Mouse (Mus musculus): ENCODE results near the gene C4b. TPM values are rescaled to one million over a fixed set of nuclear protein-coding genes. Genes with fewer than 3 reads are reported as not detected.
"Not testable (repeated sequence)": the region's sequence is repeated elsewhere in the genome, so short reads cannot be mapped to it uniquely, and the experiment has no call there.

Gene C4b
- polyA plus RNA-seq, 1 experiment from 2014 or later = 0.25 TPM

DNA sequence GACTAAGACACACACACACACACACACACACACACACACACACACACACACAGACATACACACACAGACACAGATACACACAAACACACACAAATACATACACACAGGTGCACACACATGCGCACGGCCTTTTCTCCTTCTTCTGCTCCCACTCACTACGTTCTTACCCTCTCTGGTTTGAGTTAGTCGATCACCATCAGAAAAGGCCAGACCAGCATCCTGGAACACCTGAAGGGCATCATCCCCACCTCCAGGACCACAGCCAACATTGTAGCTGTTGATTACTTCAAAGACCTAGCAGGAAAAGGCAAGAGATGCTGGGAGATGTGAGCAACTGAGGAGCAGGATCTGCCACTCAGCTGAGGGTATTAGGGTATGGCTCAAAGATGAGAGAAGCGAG, 6.2 kb downstream of the C4b start:
- H3K4me3 ChIP-seq (ENCODE audit: low read length); H3K4me1 ChIP-seq (ENCODE audit: control insufficient read depth, insufficient read depth, low read length); ATAC-seq (replicated peaks; ENCODE audit: extremely low read depth, insufficient read depth, low FRiP score); H3K9ac ChIP-seq (ENCODE audit: low read length); H3K36me3 ChIP-seq (ENCODE audit: control insufficient read depth, insufficient read depth); H3K4me2 ChIP-seq (ENCODE audit: low read depth, low read length); H3K27me3 ChIP-seq (ENCODE audit: control insufficient read depth, insufficient read depth, low read length); H3K9me3 ChIP-seq (replicated peaks; ENCODE audit: control insufficient read depth, low read length); H3K27ac ChIP-seq (ENCODE audit: low read length): not testable (repeated sequence)
- WGBS = 73% methylated on average over 5 of the region's 5 CpGs

DNA sequence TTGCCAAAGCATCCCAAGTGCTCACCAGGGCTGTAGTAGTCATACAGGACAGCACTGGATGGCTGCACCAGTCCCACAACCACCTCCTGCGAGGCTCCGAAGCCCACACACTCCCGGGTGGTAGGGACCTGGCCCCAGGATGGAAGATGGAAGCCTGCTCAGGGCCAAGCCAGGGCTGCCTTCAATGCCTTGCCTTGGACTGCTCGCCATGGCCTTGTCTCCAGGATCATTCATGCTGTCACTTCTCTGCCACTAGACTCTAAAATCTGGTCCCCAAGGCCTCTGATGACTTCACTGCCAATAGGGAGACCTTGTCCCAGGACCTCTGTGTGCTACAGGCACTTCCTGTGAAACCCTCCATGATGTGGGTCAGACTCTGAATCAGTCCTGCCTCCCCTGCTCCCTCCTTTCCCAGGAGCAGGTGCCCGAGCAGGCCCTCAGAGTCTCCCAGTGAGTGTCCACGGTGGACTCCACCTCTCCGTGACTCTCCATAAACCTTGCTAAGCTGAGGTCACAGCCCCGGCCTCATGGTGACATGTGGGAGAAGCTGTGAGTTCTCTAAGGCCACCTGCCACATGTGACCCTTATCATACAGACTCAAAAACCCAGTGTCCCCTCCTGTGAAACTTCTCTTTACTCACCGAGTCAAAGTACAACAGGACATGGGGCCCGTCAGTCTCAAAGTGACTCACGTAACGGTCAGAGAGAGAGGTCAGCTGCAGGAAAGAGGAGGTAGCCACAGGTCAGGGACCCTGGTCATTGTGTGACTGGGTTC, 13.7 kb downstream of the C4b start:
- not testable (repeated sequence) for H3K9me3 ChIP-seq (replicated peaks; ENCODE audit: control insufficient read depth, low read length); ATAC-seq (replicated peaks; ENCODE audit: extremely low read depth, insufficient read depth, low FRiP score); H3K4me3 ChIP-seq (ENCODE audit: low read length); H3K36me3 ChIP-seq (ENCODE audit: control insufficient read depth, insufficient read depth); H3K27me3 ChIP-seq (ENCODE audit: control insufficient read depth, insufficient read depth, low read length); H3K27ac ChIP-seq (ENCODE audit: low read length); H3K4me1 ChIP-seq (ENCODE audit: control insufficient read depth, insufficient read depth, low read length); H3K9ac ChIP-seq (ENCODE audit: low read length); H3K4me2 ChIP-seq (ENCODE audit: low read depth, low read length)
- WGBS = 79% methylated on average over 11 of the region's 12 CpGs

DNA sequence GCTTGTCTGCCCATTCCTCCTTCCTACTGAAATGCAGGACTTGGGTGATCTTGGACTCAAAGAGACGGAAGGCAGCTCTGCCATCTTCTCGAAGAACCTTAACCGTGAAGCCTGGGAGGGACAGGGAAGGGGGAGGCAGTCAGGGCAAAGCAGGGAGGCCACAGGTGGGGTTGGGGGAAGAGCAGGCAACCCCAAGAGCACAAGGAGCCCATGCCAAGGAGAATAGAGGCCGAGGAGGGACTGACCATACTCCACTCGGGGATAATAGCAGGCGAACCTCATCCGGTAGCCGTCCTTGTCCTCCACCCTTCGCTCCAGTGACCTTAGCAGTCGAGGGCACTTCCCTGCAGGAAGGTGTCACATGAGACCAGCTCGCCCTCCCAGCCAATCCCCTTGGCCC, 14.5 kb downstream of the C4b start:
- H3K27me3 ChIP-seq (ENCODE audit: control insufficient read depth, insufficient read depth, low read length); H3K4me1 ChIP-seq (ENCODE audit: control insufficient read depth, insufficient read depth, low read length); H3K36me3 ChIP-seq (ENCODE audit: control insufficient read depth, insufficient read depth); H3K9me3 ChIP-seq (replicated peaks; ENCODE audit: control insufficient read depth, low read length); H3K4me3 ChIP-seq (ENCODE audit: low read length); ATAC-seq (replicated peaks; ENCODE audit: extremely low read depth, insufficient read depth, low FRiP score); H3K27ac ChIP-seq (ENCODE audit: low read length); H3K4me2 ChIP-seq (ENCODE audit: low read depth, low read length); H3K9ac ChIP-seq (ENCODE audit: low read length): not testable (repeated sequence)
- 76% methylated on average over 9 of the region's 11 CpGs for WGBS

DNA sequence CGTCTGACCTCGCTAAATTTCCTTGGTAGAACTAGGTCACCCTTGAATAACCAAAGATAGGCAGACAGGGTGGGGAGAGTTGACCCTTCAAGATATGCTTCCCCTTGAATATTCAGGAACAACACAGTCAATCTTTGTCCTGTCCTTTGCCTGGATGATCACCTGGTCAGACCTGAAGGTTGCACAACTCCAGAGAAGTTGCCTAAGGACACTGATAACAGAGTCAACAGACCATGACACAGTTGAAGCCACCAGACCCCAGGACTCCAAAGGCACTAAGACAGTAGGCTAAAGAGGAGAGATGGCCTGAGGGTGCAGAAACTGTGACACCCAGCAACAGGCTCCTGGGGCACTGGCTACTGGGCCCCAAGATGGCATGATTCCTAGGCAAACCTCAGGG, 15.8 kb downstream of the C4b start:
- 70% methylated on average over 2 of the region's 2 CpGs for WGBS
- no peak for ATAC-seq (replicated peaks; ENCODE audit: extremely low read depth, insufficient read depth, low FRiP score)
- H3K4me1 ChIP-seq (ENCODE audit: control insufficient read depth, insufficient read depth, low read length) = no peaks in the 10 kb centered on the region
- H3K9me3 ChIP-seq (replicated peaks; ENCODE audit: control insufficient read depth, low read length) = peaks cover 2% of the 10 kb centered on the region
- no peak overlapping the region for H3K4me3 ChIP-seq (ENCODE audit: low read length)
- H3K4me2 ChIP-seq (ENCODE audit: low read depth, low read length) = no peak overlapping the region
- H3K27me3 ChIP-seq (ENCODE audit: control insufficient read depth, insufficient read depth, low read length) = no peaks in the 10 kb centered on the region
- H3K27ac ChIP-seq (ENCODE audit: low read length) = no peak overlapping the region
- H3K36me3 ChIP-seq (ENCODE audit: control insufficient read depth, insufficient read depth) = no peaks in the 10 kb centered on the region
- no peak overlapping the region for H3K9ac ChIP-seq (ENCODE audit: low read length)

DNA sequence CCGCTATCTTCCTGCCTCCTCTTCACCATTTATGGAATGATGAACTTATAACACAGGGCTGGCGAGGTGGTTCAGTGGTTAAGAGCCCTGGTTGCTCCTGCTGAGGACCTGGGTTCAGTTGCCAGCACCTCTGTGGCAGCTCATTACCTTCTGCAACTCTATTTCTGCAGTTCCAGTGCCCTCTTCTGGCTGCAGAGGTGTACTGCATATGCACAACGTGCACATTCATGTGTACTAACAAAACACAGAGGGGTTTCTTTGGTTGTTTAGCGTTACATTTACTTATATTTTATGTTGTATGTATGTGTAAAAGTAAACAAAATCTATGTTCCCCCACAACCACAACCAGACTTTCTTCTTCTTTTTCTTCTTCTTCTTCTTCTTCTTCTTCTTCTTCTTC, 20.6 kb downstream of the C4b start:
- H3K4me2 ChIP-seq (ENCODE audit: low read depth, low read length) = no peak overlapping the region
- H3K4me1 ChIP-seq (ENCODE audit: control insufficient read depth, insufficient read depth, low read length) = no peaks in the 10 kb centered on the region
- no peak overlapping the region for H3K27ac ChIP-seq (ENCODE audit: low read length)
- no peaks in the 10 kb centered on the region for H3K36me3 ChIP-seq (ENCODE audit: control insufficient read depth, insufficient read depth)
- no peak overlapping the region for H3K9ac ChIP-seq (ENCODE audit: low read length)
- WGBS = 73% methylated on average over 4 of the region's 4 CpGs
- H3K4me3 ChIP-seq (ENCODE audit: low read length) = no peak overlapping the region
- no peaks in the 10 kb centered on the region; the same call in 1 of the 2 replicates for H3K27me3 ChIP-seq (ENCODE audit: control insufficient read depth, insufficient read depth, low read length)
- no peak for ATAC-seq (replicated peaks; ENCODE audit: extremely low read depth, insufficient read depth, low FRiP score)
- peaks cover 5% of the 10 kb centered on the region for H3K9me3 ChIP-seq (replicated peaks; ENCODE audit: control insufficient read depth, low read length)

DNA sequence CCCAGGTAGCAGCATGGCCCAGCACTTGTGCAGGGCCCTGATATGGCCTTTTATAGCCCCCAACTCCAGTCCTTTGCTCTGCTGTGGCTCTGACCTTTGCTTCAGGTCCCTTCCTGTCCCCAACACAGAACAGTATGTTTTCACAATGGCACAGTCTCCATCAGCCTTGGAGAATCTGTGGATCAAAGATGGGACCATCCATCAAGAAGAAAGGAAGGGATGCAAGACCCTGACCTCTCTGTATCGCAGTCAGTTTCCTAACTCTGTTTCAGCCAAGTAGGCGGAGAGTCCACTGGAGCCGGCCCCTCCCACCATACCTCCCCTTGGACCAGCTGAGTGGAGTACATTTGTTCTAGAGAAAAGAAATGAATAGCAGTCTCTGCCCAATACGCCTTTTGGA, 21.4 kb downstream of the C4b start:
- not testable (repeated sequence) for H3K27ac ChIP-seq (ENCODE audit: low read length); H3K9me3 ChIP-seq (replicated peaks; ENCODE audit: control insufficient read depth, low read length); ATAC-seq (replicated peaks; ENCODE audit: extremely low read depth, insufficient read depth, low FRiP score); H3K27me3 ChIP-seq (ENCODE audit: control insufficient read depth, insufficient read depth, low read length); H3K4me3 ChIP-seq (ENCODE audit: low read length); H3K36me3 ChIP-seq (ENCODE audit: control insufficient read depth, insufficient read depth); H3K4me2 ChIP-seq (ENCODE audit: low read depth, low read length); H3K9ac ChIP-seq (ENCODE audit: low read length); H3K4me1 ChIP-seq (ENCODE audit: control insufficient read depth, insufficient read depth, low read length)
- 86% methylated on average over 1 of the region's 4 CpGs for WGBS

DNA sequence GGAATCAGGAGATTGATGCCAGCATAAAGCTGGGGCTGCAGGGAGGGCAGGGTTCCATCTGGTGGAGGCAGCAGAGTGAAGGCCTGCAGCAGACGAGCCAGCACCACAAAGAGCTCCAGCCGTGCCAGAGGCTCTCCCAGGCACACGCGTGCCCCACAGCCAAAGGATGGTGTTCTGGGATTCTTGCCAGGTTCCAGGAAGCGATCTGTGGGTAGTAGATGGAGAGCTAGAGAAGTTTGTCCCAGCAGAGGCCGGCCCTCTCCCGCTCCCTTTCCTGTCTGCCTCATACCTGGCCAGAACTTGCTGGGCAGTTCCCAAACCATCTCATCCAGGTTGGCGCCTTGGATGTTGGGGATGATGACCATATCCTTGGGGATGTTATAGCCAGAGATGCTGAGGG, 23.8 kb downstream of the C4b start:
- H3K27me3 ChIP-seq (ENCODE audit: control insufficient read depth, insufficient read depth, low read length); H3K4me1 ChIP-seq (ENCODE audit: control insufficient read depth, insufficient read depth, low read length); H3K4me2 ChIP-seq (ENCODE audit: low read depth, low read length); H3K27ac ChIP-seq (ENCODE audit: low read length); H3K36me3 ChIP-seq (ENCODE audit: control insufficient read depth, insufficient read depth); ATAC-seq (replicated peaks; ENCODE audit: extremely low read depth, insufficient read depth, low FRiP score); H3K9ac ChIP-seq (ENCODE audit: low read length); H3K9me3 ChIP-seq (replicated peaks; ENCODE audit: control insufficient read depth, low read length); H3K4me3 ChIP-seq (ENCODE audit: low read length): not testable (repeated sequence)
- 73% methylated on average over 7 of the region's 8 CpGs for WGBS

DNA sequence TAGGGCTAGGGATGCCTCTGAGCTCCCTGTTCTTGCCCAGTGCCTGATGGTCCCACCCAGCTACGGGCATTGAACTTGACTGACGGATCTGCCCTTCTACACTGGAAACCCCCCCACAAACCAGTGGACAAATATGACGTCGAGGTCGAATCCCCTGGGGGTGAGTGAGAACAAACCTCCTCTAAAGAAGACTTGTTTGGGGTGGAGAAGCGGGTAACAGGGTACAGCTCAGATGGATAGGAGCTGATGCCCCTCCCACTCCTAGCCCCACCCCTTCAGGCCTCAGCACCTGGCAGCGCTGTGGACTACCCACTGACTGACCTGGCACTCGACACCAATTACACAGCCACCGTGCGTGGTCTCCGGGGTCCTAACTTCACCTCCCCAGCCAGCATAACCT, 26.3 kb downstream of the C4b start:
- Histone ChIP-seq H3K9me3 (replicated peaks; ENCODE audit: control insufficient read depth, low read length) (no peaks in the 10 kb centered on the region), H3K4me3 (ENCODE audit: low read length) (no peak overlapping the region), H3K4me2 (ENCODE audit: low read depth, low read length) (no peak overlapping the region), H3K27ac (ENCODE audit: low read length) (no peak overlapping the region), H3K36me3 (ENCODE audit: control insufficient read depth, insufficient read depth) (no peaks in the 10 kb centered on the region), H3K9ac (ENCODE audit: low read length) (no peak overlapping the region), H3K27me3 (ENCODE audit: control insufficient read depth, insufficient read depth, low read length) (no peaks in the 10 kb centered on the region; the same call in 1 of the 2 replicates), H3K4me1 (ENCODE audit: control insufficient read depth, insufficient read depth, low read length) (no peaks in the 10 kb centered on the region)
- no peak for ATAC-seq (replicated peaks; ENCODE audit: extremely low read depth, insufficient read depth, low FRiP score)
- WGBS = 84% methylated on average over 11 of the region's 11 CpGs

DNA sequence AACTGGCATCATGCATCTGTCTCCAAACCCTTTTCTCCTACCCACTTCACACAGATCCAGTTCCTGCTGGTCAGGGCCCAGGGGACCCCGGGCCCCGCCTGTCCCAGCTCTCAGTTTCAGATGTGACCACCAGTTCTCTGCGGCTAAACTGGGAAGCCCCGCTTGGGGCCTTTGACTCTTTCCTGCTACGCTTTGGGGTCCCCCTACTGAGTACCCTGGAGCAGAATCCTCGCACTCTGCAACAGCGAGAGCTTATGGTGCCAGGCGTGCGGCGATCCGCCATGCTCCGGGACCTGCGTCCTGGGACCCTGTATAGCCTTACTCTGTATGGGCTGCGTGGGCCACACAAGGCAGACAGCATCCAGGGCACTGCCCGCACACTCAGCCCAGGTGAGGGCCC, 27.4 kb downstream of the C4b start:
- H3K4me1 ChIP-seq (ENCODE audit: control insufficient read depth, insufficient read depth, low read length) = no peaks in the 10 kb centered on the region
- no peak overlapping the region for H3K4me3 ChIP-seq (ENCODE audit: low read length)
- no peak overlapping the region for H3K27ac ChIP-seq (ENCODE audit: low read length)
- H3K36me3 ChIP-seq (ENCODE audit: control insufficient read depth, insufficient read depth) = no peaks in the 10 kb centered on the region
- WGBS = 83% methylated on average over 15 of the region's 15 CpGs
- no peaks in the 10 kb centered on the region for H3K9me3 ChIP-seq (replicated peaks; ENCODE audit: control insufficient read depth, low read length)
- H3K4me2 ChIP-seq (ENCODE audit: low read depth, low read length) = no peak overlapping the region
- ATAC-seq (replicated peaks; ENCODE audit: extremely low read depth, insufficient read depth, low FRiP score) = no peak
- no peaks in the 10 kb centered on the region; the same call in 1 of the 2 replicates for H3K27me3 ChIP-seq (ENCODE audit: control insufficient read depth, insufficient read depth, low read length)
- H3K9ac ChIP-seq (ENCODE audit: low read length) = no peak overlapping the region

Data from heart, embryonic 16.5 days (tissue).